Mouse (Mus musculus): ENCODE data around the gene Syvn1.
A peak's percentile ranks its signal among the peaks of the same experiment; 100 is the strongest.

Syvn1 gene

GRCm38 (mm10) chr19:6046294-6047153, at the start of gene Syvn1:
TSS of gene Syvn1 (plus strand) at chr19:6046576.
- DNase-seq (ENCODE audit: extremely low spot score, low read depth, low spot score): peak; percentile 98

- DNase-seq (ENCODE audit: extremely low spot score, low read depth, low spot score): no peak
Observed at GRCm38 (mm10) chr19:5998180-5998579, 48.2 kb upstream of the Syvn1 start.

- no peak for DNase-seq (ENCODE audit: extremely low spot score, low read depth, low spot score)
Observed at GRCm38 (mm10) chr19:5999969-6000368, 46.4 kb upstream of the Syvn1 start.

- no peak for DNase-seq (ENCODE audit: extremely low spot score, low read depth, low spot score)
Observed at GRCm38 (mm10) chr19:6005541-6005940, 40.8 kb upstream of the Syvn1 start.

GRCm38 (mm10) chr19:6007013-6007412, 39.4 kb upstream of the Syvn1 start:
- DNase-seq (ENCODE audit: extremely low spot score, low read depth, low spot score): no peak

- no peak for DNase-seq (ENCODE audit: extremely low spot score, low read depth, low spot score)
Observed at GRCm38 (mm10) chr19:6009137-6009536, 37.2 kb upstream of the Syvn1 start.

- no peak for DNase-seq (ENCODE audit: extremely low spot score, low read depth, low spot score)
Observed at GRCm38 (mm10) chr19:6013691-6014090, 32.7 kb upstream of the Syvn1 start.

GRCm38 (mm10) chr19:6014991-6015510, 31.3 kb upstream of the Syvn1 start:
- no peak for DNase-seq (ENCODE audit: extremely low spot score, low read depth, low spot score)

GRCm38 (mm10) chr19:6015511-6016315, 30.7 kb upstream of the Syvn1 start, which contains the start of gene Capn1:
TSS of gene Capn1 (minus strand) at chr19:6015897.
- no peak for DNase-seq (ENCODE audit: extremely low spot score, low read depth, low spot score)

- no peak for DNase-seq (ENCODE audit: extremely low spot score, low read depth, low spot score)
Observed at GRCm38 (mm10) chr19:6016532-6016931, 29.8 kb upstream of the Syvn1 start.

- DNase-seq (ENCODE audit: extremely low spot score, low read depth, low spot score): peak; percentile 82
Observed at GRCm38 (mm10) chr19:6018142-6019089, 28.0 kb upstream of the Syvn1 start.

- no peak for DNase-seq (ENCODE audit: extremely low spot score, low read depth, low spot score)
Observed at GRCm38 (mm10) chr19:6020276-6020675, 26.1 kb upstream of the Syvn1 start.

GRCm38 (mm10) chr19:6023059-6023458, 23.3 kb upstream of the Syvn1 start:
- DNase-seq (ENCODE audit: extremely low spot score, low read depth, low spot score): no peak

GRCm38 (mm10) chr19:6023930-6024329, 22.4 kb upstream of the Syvn1 start:
- DNase-seq (ENCODE audit: extremely low spot score, low read depth, low spot score): no peak

GRCm38 (mm10) chr19:6028991-6029390, 17.4 kb upstream of the Syvn1 start:
- DNase-seq (ENCODE audit: extremely low spot score, low read depth, low spot score): no peak

GRCm38 (mm10) chr19:6029426-6029825, 16.9 kb upstream of the Syvn1 start:
- no peak for DNase-seq (ENCODE audit: extremely low spot score, low read depth, low spot score)

- DNase-seq (ENCODE audit: extremely low spot score, low read depth, low spot score): no peak
Observed at GRCm38 (mm10) chr19:6030520-6031280, 15.7 kb upstream of the Syvn1 start.

- no peak for DNase-seq (ENCODE audit: extremely low spot score, low read depth, low spot score)
Observed at GRCm38 (mm10) chr19:6035966-6036585, 10.3 kb upstream of the Syvn1 start.

- DNase-seq (ENCODE audit: extremely low spot score, low read depth, low spot score): no peak
Observed at GRCm38 (mm10) chr19:6037695-6038094, 8.7 kb upstream of the Syvn1 start.

Measured in hindlimb bud, embryonic 11.5 days (tissue).